Mouse (Mus musculus): ENCODE data around the gene Sh3bgrl. TPM values are rescaled to one million over a fixed set of nuclear protein-coding genes. Genes with fewer than 3 reads are reported as not detected.

Gene Sh3bgrl
- polyA plus RNA-seq, 1 experiment from 2014 or later: 119 TPM

- no peaks in the 10 kb centered on the region for H3K36me3 ChIP-seq
- ATAC-seq (ENCODE audit: insufficient number of reproducible peaks, low FRiP score, low TSS enrichment, low read depth): no peak
- no peaks in the 10 kb centered on the region for H3K9me3 ChIP-seq
- no peaks in the 10 kb centered on the region for H3K4me1 ChIP-seq
- H3K27me3 ChIP-seq: no peaks in the 10 kb centered on the region
- WGBS: 79% methylated on average over 2 of the region's 2 CpGs
- H3K4me3 ChIP-seq: no peak overlapping the region
- H3K9ac ChIP-seq: no peak overlapping the region
- H3K27ac ChIP-seq: no peak overlapping the region
- no peak overlapping the region for H3K4me2 ChIP-seq
Observed at GRCm38 (mm10) chrX:109136820-109137219, 41.7 kb downstream of the Sh3bgrl start.

GRCm38 (mm10) chrX:109137295-109137694 lies 42.1 kb downstream of the Sh3bgrl start:
- Histone ChIP-seq H3K4me1 (no peaks in the 10 kb centered on the region), H3K36me3 (no peaks in the 10 kb centered on the region), H3K9me3 (no peaks in the 10 kb centered on the region), H3K27ac (no peak overlapping the region), H3K4me2 (no peak overlapping the region), H3K4me3 (no peak overlapping the region), H3K27me3 (no peaks in the 10 kb centered on the region), H3K9ac (no peak overlapping the region)
- no peak for ATAC-seq (ENCODE audit: insufficient number of reproducible peaks, low FRiP score, low TSS enrichment, low read depth)
- 65% methylated on average over 2 of the region's 2 CpGs for whole genome bisulfite sequencing

GRCm38 (mm10) chrX:109141337-109141870 lies 46.2 kb downstream of the Sh3bgrl start:
- Histone ChIP-seq H3K4me3 (no peak overlapping the region), H3K9ac (no peak overlapping the region), H3K4me2 (no peak overlapping the region), H3K27ac (no peak overlapping the region), H3K4me1 (no peaks in the 10 kb centered on the region), H3K9me3 (no peaks in the 10 kb centered on the region), H3K36me3 (no peaks in the 10 kb centered on the region), H3K27me3 (no peaks in the 10 kb centered on the region)
- ATAC-seq (ENCODE audit: insufficient number of reproducible peaks, low FRiP score, low TSS enrichment, low read depth): no peak
- 68% methylated on average over 1 of the region's 1 CpGs for WGBS

- no peak overlapping the region for H3K9ac ChIP-seq
- no peak for ATAC-seq (ENCODE audit: insufficient number of reproducible peaks, low FRiP score, low TSS enrichment, low read depth)
- H3K4me2 ChIP-seq: no peak overlapping the region
- 70% methylated on average over 4 of the region's 4 CpGs for WGBS
- H3K27me3 ChIP-seq: no peaks in the 10 kb centered on the region
- H3K27ac ChIP-seq: no peak overlapping the region
- H3K9me3 ChIP-seq: no peaks in the 10 kb centered on the region
- no peak overlapping the region for H3K4me3 ChIP-seq
- H3K4me1 ChIP-seq: no peaks in the 10 kb centered on the region
- H3K36me3 ChIP-seq: no peaks in the 10 kb centered on the region
Observed at GRCm38 (mm10) chrX:109142281-109142680, 47.1 kb downstream of the Sh3bgrl start.

GRCm38 (mm10) chrX:109145779-109146178 lies 50.6 kb downstream of the Sh3bgrl start:
- H3K4me2 ChIP-seq: no peak overlapping the region
- WGBS: 86% methylated on average over 6 of the region's 6 CpGs
- no peaks in the 10 kb centered on the region for H3K27me3 ChIP-seq
- no peaks in the 10 kb centered on the region for H3K4me1 ChIP-seq
- no peaks in the 10 kb centered on the region for H3K36me3 ChIP-seq
- H3K9me3 ChIP-seq: no peaks in the 10 kb centered on the region
- no peak for ATAC-seq (ENCODE audit: insufficient number of reproducible peaks, low FRiP score, low TSS enrichment, low read depth)
- no peak overlapping the region for H3K4me3 ChIP-seq
- no peak overlapping the region for H3K9ac ChIP-seq
- H3K27ac ChIP-seq: no peak overlapping the region

- Histone ChIP-seq H3K4me2 (no peak overlapping the region), H3K27ac (no peak overlapping the region), H3K4me1 (no peaks in the 10 kb centered on the region), H3K27me3 (no peaks in the 10 kb centered on the region), H3K9me3 (no peaks in the 10 kb centered on the region), H3K9ac (no peak overlapping the region), H3K4me3 (no peak overlapping the region), H3K36me3 (no peaks in the 10 kb centered on the region)
- no peak for ATAC-seq (ENCODE audit: insufficient number of reproducible peaks, low FRiP score, low TSS enrichment, low read depth)
- WGBS: 84% methylated on average over 3 of the region's 3 CpGs
Observed at GRCm38 (mm10) chrX:109147108-109147507, 51.9 kb downstream of the Sh3bgrl start.

- WGBS: 89% methylated on average over 2 of the region's 2 CpGs
- no peak for ATAC-seq (ENCODE audit: insufficient number of reproducible peaks, low FRiP score, low TSS enrichment, low read depth)
- H3K4me3 ChIP-seq: no peak overlapping the region
- no peak overlapping the region for H3K4me2 ChIP-seq
- no peak overlapping the region for H3K9ac ChIP-seq
- no peaks in the 10 kb centered on the region for H3K9me3 ChIP-seq
- H3K4me1 ChIP-seq: no peaks in the 10 kb centered on the region
- no peaks in the 10 kb centered on the region for H3K36me3 ChIP-seq
- no peaks in the 10 kb centered on the region for H3K27me3 ChIP-seq
- H3K27ac ChIP-seq: no peak overlapping the region
Observed at GRCm38 (mm10) chrX:109151228-109151627, 56.1 kb downstream of the Sh3bgrl start.

GRCm38 (mm10) chrX:109160326-109160725 lies 65.2 kb downstream of the Sh3bgrl start:
- ATAC-seq (ENCODE audit: insufficient number of reproducible peaks, low FRiP score, low TSS enrichment, low read depth): no peak
- Histone ChIP-seq H3K9ac (no peak overlapping the region), H3K4me2 (no peak overlapping the region), H3K27ac (no peak overlapping the region), H3K4me1 (no peaks in the 10 kb centered on the region), H3K9me3 (no peaks in the 10 kb centered on the region), H3K27me3 (no peaks in the 10 kb centered on the region), H3K36me3 (no peaks in the 10 kb centered on the region), H3K4me3 (no peak overlapping the region)
- WGBS: 82% methylated on average over 1 of the region's 1 CpGs

- Histone ChIP-seq H3K9ac (no peak overlapping the region), H3K9me3 (no peaks in the 10 kb centered on the region), H3K27ac (no peak overlapping the region), H3K36me3 (no peaks in the 10 kb centered on the region), H3K27me3 (no peaks in the 10 kb centered on the region), H3K4me1 (no peaks in the 10 kb centered on the region), H3K4me3 (no peak overlapping the region), H3K4me2 (no peak overlapping the region)
- ATAC-seq (ENCODE audit: insufficient number of reproducible peaks, low FRiP score, low TSS enrichment, low read depth): no peak
- 71% methylated on average over 4 of the region's 4 CpGs for WGBS
Observed at GRCm38 (mm10) chrX:109160901-109161300, 65.7 kb downstream of the Sh3bgrl start.

- Histone ChIP-seq H3K4me1 (no peaks in the 10 kb centered on the region), H3K27ac (no peak overlapping the region), H3K27me3 (no peaks in the 10 kb centered on the region), H3K4me2 (no peak overlapping the region), H3K4me3 (no peak overlapping the region), H3K9ac (no peak overlapping the region), H3K36me3 (no peaks in the 10 kb centered on the region), H3K9me3 (no peaks in the 10 kb centered on the region)
- 58% methylated on average over 2 of the region's 2 CpGs for WGBS
- no peak for ATAC-seq (ENCODE audit: insufficient number of reproducible peaks, low FRiP score, low TSS enrichment, low read depth)
Observed at GRCm38 (mm10) chrX:109175038-109175437, 79.9 kb downstream of the Sh3bgrl start.

- Histone ChIP-seq H3K4me1 (no peaks in the 10 kb centered on the region), H3K27me3 (no peaks in the 10 kb centered on the region), H3K27ac (no peak overlapping the region), H3K9me3 (no peaks in the 10 kb centered on the region), H3K36me3 (no peaks in the 10 kb centered on the region), H3K9ac (no peak overlapping the region), H3K4me2 (no peak overlapping the region), H3K4me3 (no peak overlapping the region)
- WGBS: 42% methylated on average over 3 of the region's 3 CpGs
- no peak for ATAC-seq (ENCODE audit: insufficient number of reproducible peaks, low FRiP score, low TSS enrichment, low read depth)
Observed at GRCm38 (mm10) chrX:109175470-109175869, 80.3 kb downstream of the Sh3bgrl start.

- Histone ChIP-seq H3K27ac (no peak overlapping the region), H3K36me3 (no peaks in the 10 kb centered on the region), H3K9ac (no peak overlapping the region), H3K4me1 (no peaks in the 10 kb centered on the region), H3K27me3 (no peaks in the 10 kb centered on the region), H3K4me3 (no peak overlapping the region), H3K9me3 (no peaks in the 10 kb centered on the region), H3K4me2 (no peak overlapping the region)
- ATAC-seq (ENCODE audit: insufficient number of reproducible peaks, low FRiP score, low TSS enrichment, low read depth): no peak
- WGBS: 78% methylated on average over 4 of the region's 4 CpGs
Observed at GRCm38 (mm10) chrX:109184706-109185478, 89.7 kb downstream of the Sh3bgrl start.

All from limb, embryonic 15.5 days (tissue).